Mouse (Mus musculus) c-Kit-positive CD71-positive TER-119-positive erythroid progenitor cells, embryonic 14.5 days (primary cell): ENCODE measurements at regions not wholly inside any gene's neighbourhood (a gene's known extent, or its start where the extent isn't known, plus 50 kb on each side); places are given as distances from the start of the nearest gene placed in this dataset.

Source experiments
- DNase-seq: peaks from one replicate; pipeline ENCODE4 v3.0.0-alpha.2; 2013; ENCODE audit warnings: low spot score

GRCm38 (mm10) chr1:77259789-77260188 lies 255.1 kb downstream of the Epha4 start:
- DNase-seq = no peak

- DNase-seq = no peak
Observed at GRCm38 (mm10) chr1:77261678-77262077, 253.2 kb downstream of the Epha4 start.

GRCm38 (mm10) chr1:77265677-77266076 lies 249.2 kb downstream of the Epha4 start:
- DNase-seq = no peak

- no peak for DNase-seq
Observed at GRCm38 (mm10) chr1:77267311-77268003, 247.4 kb downstream of the Epha4 start.

GRCm38 (mm10) chr1:77275297-77275696 lies 239.6 kb downstream of the Epha4 start:
- no peak for DNase-seq

GRCm38 (mm10) chr1:77279566-77279965 lies 235.3 kb downstream of the Epha4 start:
- DNase-seq = no peak

GRCm38 (mm10) chr1:77280373-77281038 lies 234.4 kb downstream of the Epha4 start:
- DNase-seq = no peak

- DNase-seq = peak; percentile 75
Observed at GRCm38 (mm10) chr1:77281741-77282140, 233.1 kb downstream of the Epha4 start.

GRCm38 (mm10) chr1:77298713-77299132 lies 216.2 kb downstream of the Epha4 start:
- peak; percentile 81 for DNase-seq

GRCm38 (mm10) chr1:77300806-77301205 lies 214.1 kb downstream of the Epha4 start:
- DNase-seq = no peak

- no peak for DNase-seq
Observed at GRCm38 (mm10) chr1:77304770-77305169, 210.1 kb downstream of the Epha4 start.

- DNase-seq = no peak
Observed at GRCm38 (mm10) chr1:77307745-77308144, 207.1 kb downstream of the Epha4 start.

GRCm38 (mm10) chr1:77313119-77313518 lies 201.8 kb downstream of the Epha4 start:
- DNase-seq = no peak

GRCm38 (mm10) chr1:77315347-77315746 lies 199.5 kb downstream of the Epha4 start:
- DNase-seq = no peak

GRCm38 (mm10) chr1:77316198-77316597 lies 198.7 kb downstream of the Epha4 start:
- no peak for DNase-seq
